Mouse (Mus musculus): ENCODE measurements around the gene Qtrt2. TPM values are rescaled to one million over a fixed set of nuclear protein-coding genes. Genes with fewer than 3 reads are reported as not detected.

Gene Qtrt2
- 11.3 and 13.6 TPM in 2 replicates for polyA plus RNA-seq (2015; fragmentation: Nextera tagmentation; extraction: Ambion mirVana)

- no peak within 1 kb of the TSS for H3K4me3 ChIP-seq (ENCODE audit: low read length)
- H3K4me1 ChIP-seq (ENCODE audit: control insufficient read depth, insufficient read depth, low read length): peaks cover 3% of the 10 kb centered on the region; the same call in 1 of the 2 replicates
- 68% methylated on average over 6 of the region's 6 CpGs for WGBS
- no peak for ATAC-seq (replicated peaks; ENCODE audit: extremely low read depth, insufficient read depth, low FRiP score)
- H3K27ac ChIP-seq (ENCODE audit: low read length): no peak within 1 kb of the TSS
- H3K36me3 ChIP-seq (ENCODE audit: control insufficient read depth, insufficient read depth): no peaks in the 10 kb centered on the region
- no peaks in the 10 kb centered on the region for H3K9me3 ChIP-seq (replicated peaks; ENCODE audit: control insufficient read depth, low read length)
- H3K9ac ChIP-seq (ENCODE audit: low read length): no peak within 1 kb of the TSS
- H3K27me3 ChIP-seq (ENCODE audit: control insufficient read depth, insufficient read depth, low read length): no peaks in the 10 kb centered on the region
- H3K4me2 ChIP-seq (ENCODE audit: low read depth, low read length): no peak within 1 kb of the TSS
Observed at GRCm38 (mm10) chr16:43926341-43926859, at the start of gene Qtrt2. TSS of gene Qtrt2 (minus strand) at chr16:43926809.

DNA sequence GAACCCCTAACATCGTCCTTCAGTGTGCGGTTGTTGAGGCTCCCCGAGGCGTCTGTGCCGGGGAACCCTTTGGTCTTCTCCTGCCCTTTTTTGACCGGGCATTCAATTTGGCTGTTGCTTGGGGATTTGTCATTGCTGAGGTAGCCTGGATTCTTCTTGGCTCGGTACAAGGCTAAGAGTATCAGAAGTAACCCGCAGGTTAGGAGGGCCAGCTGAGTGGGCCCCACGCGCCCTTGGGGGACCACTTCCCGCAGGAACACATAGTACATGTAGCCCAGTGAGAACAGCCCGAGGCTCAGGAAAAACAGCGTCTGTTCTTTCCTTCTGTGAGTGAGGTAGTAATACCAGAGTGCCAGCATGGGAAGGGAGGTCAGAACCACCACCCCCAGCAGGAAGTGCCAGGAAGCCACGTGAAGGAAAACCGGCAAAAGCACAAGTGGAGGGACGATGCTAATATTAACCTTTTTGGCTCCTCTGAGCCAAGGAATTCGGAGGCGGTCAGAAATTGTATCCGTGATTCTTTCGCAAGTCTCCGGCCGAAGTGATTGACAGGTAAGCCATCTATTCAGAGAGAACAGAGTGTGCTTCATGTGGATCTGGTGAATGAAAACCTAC lies 47.1 kb upstream of the Qtrt2 start:
- no peak for ATAC-seq (replicated peaks; ENCODE audit: extremely low read depth, insufficient read depth, low FRiP score)

DNA sequence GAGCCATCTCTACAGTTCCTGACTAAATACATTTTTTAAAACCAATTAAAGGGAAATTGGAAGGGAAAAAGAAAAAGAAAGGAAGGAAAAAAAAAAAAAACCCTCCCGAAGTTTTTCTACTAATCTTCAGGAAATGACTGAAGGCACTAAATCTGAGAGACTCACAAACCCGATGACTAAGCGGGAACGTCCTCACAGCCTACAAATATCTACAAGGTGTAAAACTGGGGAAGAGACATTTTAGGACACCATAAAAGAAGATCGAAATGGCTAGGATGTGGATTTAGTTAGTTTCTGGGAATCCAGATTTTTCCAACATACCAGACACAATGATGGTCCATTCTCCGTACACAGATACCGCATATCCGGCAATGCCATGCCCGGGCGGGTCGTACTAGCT lies 46.5 kb upstream of the Qtrt2 start:
- no peaks in the 10 kb centered on the region for H3K9me3 ChIP-seq (replicated peaks; ENCODE audit: control insufficient read depth, low read length)
- no peak overlapping the region for H3K27ac ChIP-seq (ENCODE audit: low read length)
- H3K9ac ChIP-seq (ENCODE audit: low read length): no peak overlapping the region
- no peaks in the 10 kb centered on the region for H3K36me3 ChIP-seq (ENCODE audit: control insufficient read depth, insufficient read depth)
- no peak overlapping the region for H3K4me3 ChIP-seq (ENCODE audit: low read length)
- H3K4me2 ChIP-seq (ENCODE audit: low read depth, low read length): no peak overlapping the region
- no peaks in the 10 kb centered on the region for H3K4me1 ChIP-seq (ENCODE audit: control insufficient read depth, insufficient read depth, low read length)
- no peak for ATAC-seq (replicated peaks; ENCODE audit: extremely low read depth, insufficient read depth, low FRiP score)
- WGBS: 84% methylated on average over 11 of the region's 11 CpGs
- H3K27me3 ChIP-seq (ENCODE audit: control insufficient read depth, insufficient read depth, low read length): no peaks in the 10 kb centered on the region

More for the DNA sequence above, 47.1 kb upstream of the Qtrt2 start:
- WGBS: 78% methylated on average over 22 of the region's 22 CpGs
- H3K27me3 ChIP-seq (ENCODE audit: control insufficient read depth, insufficient read depth, low read length): peaks cover 1% of the 10 kb centered on the region; the same call in 1 of the 2 replicates
- H3K4me2 ChIP-seq (ENCODE audit: low read depth, low read length): no peak overlapping the region
- H3K36me3 ChIP-seq (ENCODE audit: control insufficient read depth, insufficient read depth): no peaks in the 10 kb centered on the region
- no peak overlapping the region for H3K9ac ChIP-seq (ENCODE audit: low read length)
- no peaks in the 10 kb centered on the region for H3K4me1 ChIP-seq (ENCODE audit: control insufficient read depth, insufficient read depth, low read length)
- no peak overlapping the region for H3K27ac ChIP-seq (ENCODE audit: low read length)
- H3K4me3 ChIP-seq (ENCODE audit: low read length): no peak overlapping the region
- no peaks in the 10 kb centered on the region for H3K9me3 ChIP-seq (replicated peaks; ENCODE audit: control insufficient read depth, low read length)

DNA sequence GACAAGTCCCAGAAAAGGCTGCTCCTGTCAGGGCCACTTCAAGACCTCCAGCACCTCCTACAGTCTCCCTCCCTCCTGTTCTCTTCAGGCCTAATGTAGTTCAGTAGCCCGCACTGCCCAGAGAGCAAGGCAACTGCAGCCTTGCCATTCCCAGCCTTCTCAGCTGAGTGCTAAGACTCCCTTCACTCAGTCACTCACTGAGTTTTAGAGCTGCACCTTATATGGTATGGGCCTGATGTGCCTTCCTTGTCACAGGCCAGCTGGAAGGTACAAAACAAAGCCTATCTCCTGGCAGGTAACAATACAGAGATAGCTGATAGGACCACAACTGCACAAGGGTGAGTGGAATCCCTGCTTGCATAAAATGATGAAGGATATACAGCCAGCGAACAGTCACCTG lies 45.8 kb upstream of the Qtrt2 start:
- no peak overlapping the region for H3K9ac ChIP-seq (ENCODE audit: low read length)
- H3K9me3 ChIP-seq (replicated peaks; ENCODE audit: control insufficient read depth, low read length): no peaks in the 10 kb centered on the region
- no peaks in the 10 kb centered on the region for H3K4me1 ChIP-seq (ENCODE audit: control insufficient read depth, insufficient read depth, low read length)
- no peaks in the 10 kb centered on the region for H3K27me3 ChIP-seq (ENCODE audit: control insufficient read depth, insufficient read depth, low read length)
- 76% methylated on average over 2 of the region's 2 CpGs for WGBS
- H3K4me3 ChIP-seq (ENCODE audit: low read length): no peak overlapping the region
- no peak for ATAC-seq (replicated peaks; ENCODE audit: extremely low read depth, insufficient read depth, low FRiP score)
- no peak overlapping the region for H3K4me2 ChIP-seq (ENCODE audit: low read depth, low read length)
- no peak overlapping the region for H3K27ac ChIP-seq (ENCODE audit: low read length)
- no peaks in the 10 kb centered on the region for H3K36me3 ChIP-seq (ENCODE audit: control insufficient read depth, insufficient read depth)

DNA sequence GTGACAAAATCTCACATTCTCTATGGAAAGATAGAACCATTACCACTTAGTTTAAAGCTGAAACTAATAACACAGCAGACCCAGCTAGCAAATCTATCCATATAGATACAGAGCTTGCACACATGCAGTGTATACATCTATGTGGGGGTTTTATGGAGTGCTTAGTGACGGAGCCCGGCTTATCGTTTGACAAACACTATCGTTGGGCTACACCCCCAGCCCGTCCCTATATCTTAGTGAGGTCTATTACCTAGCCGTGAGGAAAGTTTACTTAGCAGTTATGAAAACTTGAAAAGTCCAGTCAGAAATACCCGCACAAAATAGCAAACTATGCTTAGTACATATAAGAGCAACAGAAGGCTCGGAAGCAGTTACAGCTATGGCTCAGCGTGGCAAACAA lies 45.1 kb upstream of the Qtrt2 start:
- WGBS: 88% methylated on average over 9 of the region's 9 CpGs
- no peak for ATAC-seq (replicated peaks; ENCODE audit: extremely low read depth, insufficient read depth, low FRiP score)
- Histone ChIP-seq H3K9me3 (replicated peaks; ENCODE audit: control insufficient read depth, low read length) (no peaks in the 10 kb centered on the region), H3K27ac (ENCODE audit: low read length) (no peak overlapping the region), H3K4me1 (ENCODE audit: control insufficient read depth, insufficient read depth, low read length) (no peaks in the 10 kb centered on the region), H3K4me3 (ENCODE audit: low read length) (no peak overlapping the region), H3K4me2 (ENCODE audit: low read depth, low read length) (no peak overlapping the region), H3K36me3 (ENCODE audit: control insufficient read depth, insufficient read depth) (no peaks in the 10 kb centered on the region), H3K9ac (ENCODE audit: low read length) (no peak overlapping the region), H3K27me3 (ENCODE audit: control insufficient read depth, insufficient read depth, low read length) (no peaks in the 10 kb centered on the region)

DNA sequence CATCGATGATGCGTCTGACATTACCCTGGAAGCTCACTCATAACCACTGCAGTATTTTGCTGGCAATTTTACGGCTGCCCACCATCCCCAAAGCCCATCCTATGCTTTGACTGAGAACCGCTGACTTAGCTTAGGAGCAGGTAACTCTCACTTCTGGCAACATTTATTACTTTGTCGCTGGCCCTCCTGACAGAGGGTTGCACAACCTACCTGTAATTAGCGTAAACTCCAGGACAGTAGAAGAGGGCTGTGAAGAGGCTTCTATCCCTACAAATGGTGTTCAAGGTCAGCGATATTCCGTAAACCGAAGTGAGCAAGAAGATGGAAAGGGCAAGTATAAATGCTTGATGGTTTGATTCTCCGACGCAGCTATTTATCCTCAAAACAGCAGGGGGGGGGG lies 44.6 kb upstream of the Qtrt2 start:
- no peak overlapping the region for H3K9ac ChIP-seq (ENCODE audit: low read length)
- H3K4me1 ChIP-seq (ENCODE audit: control insufficient read depth, insufficient read depth, low read length): no peaks in the 10 kb centered on the region
- H3K36me3 ChIP-seq (ENCODE audit: control insufficient read depth, insufficient read depth): no peaks in the 10 kb centered on the region
- 91% methylated on average over 11 of the region's 11 CpGs for whole genome bisulfite sequencing
- ATAC-seq (replicated peaks; ENCODE audit: extremely low read depth, insufficient read depth, low FRiP score): no peak
- no peak overlapping the region for H3K27ac ChIP-seq (ENCODE audit: low read length)
- H3K27me3 ChIP-seq (ENCODE audit: control insufficient read depth, insufficient read depth, low read length): no peaks in the 10 kb centered on the region
- H3K4me3 ChIP-seq (ENCODE audit: low read length): no peak overlapping the region
- no peak overlapping the region for H3K4me2 ChIP-seq (ENCODE audit: low read depth, low read length)
- H3K9me3 ChIP-seq (replicated peaks; ENCODE audit: control insufficient read depth, low read length): no peaks in the 10 kb centered on the region

DNA sequence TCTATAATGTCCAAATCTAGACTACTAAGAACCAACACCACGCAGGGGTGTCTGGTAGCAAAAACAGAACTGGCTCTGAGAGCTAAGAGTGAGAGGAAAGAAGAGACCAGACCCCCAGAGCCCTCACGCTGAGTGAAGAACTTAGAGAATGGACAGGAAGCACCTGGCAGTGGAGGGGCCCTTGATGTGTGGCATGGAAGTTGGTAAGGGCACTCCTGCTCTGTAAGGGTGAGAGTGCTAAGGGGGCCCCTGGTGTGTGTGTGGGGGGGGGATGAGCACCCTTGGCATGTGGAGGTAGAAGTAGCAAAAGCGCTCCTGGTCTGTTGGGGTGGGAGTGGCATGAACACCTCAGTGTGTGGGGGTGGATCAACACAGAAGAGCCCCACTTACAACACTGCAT lies 43.8 kb upstream of the Qtrt2 start:
- 75% methylated on average over 3 of the region's 3 CpGs for whole genome bisulfite sequencing
- Histone ChIP-seq H3K36me3 (ENCODE audit: control insufficient read depth, insufficient read depth) (no peaks in the 10 kb centered on the region), H3K27ac (ENCODE audit: low read length) (no peak overlapping the region), H3K4me2 (ENCODE audit: low read depth, low read length) (no peak overlapping the region), H3K4me1 (ENCODE audit: control insufficient read depth, insufficient read depth, low read length) (no peaks in the 10 kb centered on the region), H3K9me3 (replicated peaks; ENCODE audit: control insufficient read depth, low read length) (no peaks in the 10 kb centered on the region), H3K27me3 (ENCODE audit: control insufficient read depth, insufficient read depth, low read length) (no peaks in the 10 kb centered on the region), H3K4me3 (ENCODE audit: low read length) (no peak overlapping the region), H3K9ac (ENCODE audit: low read length) (no peak overlapping the region)
- ATAC-seq (replicated peaks; ENCODE audit: extremely low read depth, insufficient read depth, low FRiP score): peak; percentile 41; the same call in 1 of the 2 replicates

DNA sequence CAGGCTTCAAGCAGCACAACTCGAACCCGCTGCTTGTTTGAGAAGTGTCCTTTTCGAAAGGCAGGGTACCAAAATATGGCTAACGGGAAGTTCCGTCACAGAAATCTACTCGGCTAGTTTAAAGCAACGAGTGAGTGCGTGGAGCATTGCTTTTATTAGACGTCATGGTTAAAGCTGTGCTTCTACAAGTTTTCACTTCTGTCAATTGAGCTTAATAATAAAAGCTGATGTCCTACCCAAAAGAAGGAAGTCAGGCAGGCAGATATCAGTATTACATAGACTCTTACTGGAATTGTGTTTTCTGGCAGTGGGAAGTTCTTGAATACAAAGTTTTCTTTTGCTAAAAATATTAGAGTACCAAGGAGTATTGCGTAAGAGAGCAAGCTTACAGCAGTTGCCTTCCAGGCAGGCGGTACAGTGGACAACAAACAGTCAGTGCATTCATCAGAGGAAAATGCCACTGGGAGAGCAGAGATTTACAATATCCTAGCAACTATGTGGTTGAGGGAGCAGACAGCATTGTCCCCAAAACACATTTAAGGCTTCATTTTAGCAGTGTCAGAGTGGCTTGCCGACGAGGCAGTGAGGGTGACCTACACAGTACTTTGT lies 39.3 kb upstream of the Qtrt2 start:
- Histone ChIP-seq H3K4me3 (ENCODE audit: low read length) (no peak overlapping the region), H3K9me3 (replicated peaks; ENCODE audit: control insufficient read depth, low read length) (no peaks in the 10 kb centered on the region), H3K36me3 (ENCODE audit: control insufficient read depth, insufficient read depth) (no peaks in the 10 kb centered on the region), H3K27me3 (ENCODE audit: control insufficient read depth, insufficient read depth, low read length) (no peaks in the 10 kb centered on the region), H3K9ac (ENCODE audit: low read length) (no peak overlapping the region), H3K27ac (ENCODE audit: low read length) (no peak overlapping the region), H3K4me2 (ENCODE audit: low read depth, low read length) (no peak overlapping the region), H3K4me1 (ENCODE audit: control insufficient read depth, insufficient read depth, low read length) (no peaks in the 10 kb centered on the region)
- ATAC-seq (replicated peaks; ENCODE audit: extremely low read depth, insufficient read depth, low FRiP score): no peak
- WGBS: 85% methylated on average over 13 of the region's 13 CpGs

DNA sequence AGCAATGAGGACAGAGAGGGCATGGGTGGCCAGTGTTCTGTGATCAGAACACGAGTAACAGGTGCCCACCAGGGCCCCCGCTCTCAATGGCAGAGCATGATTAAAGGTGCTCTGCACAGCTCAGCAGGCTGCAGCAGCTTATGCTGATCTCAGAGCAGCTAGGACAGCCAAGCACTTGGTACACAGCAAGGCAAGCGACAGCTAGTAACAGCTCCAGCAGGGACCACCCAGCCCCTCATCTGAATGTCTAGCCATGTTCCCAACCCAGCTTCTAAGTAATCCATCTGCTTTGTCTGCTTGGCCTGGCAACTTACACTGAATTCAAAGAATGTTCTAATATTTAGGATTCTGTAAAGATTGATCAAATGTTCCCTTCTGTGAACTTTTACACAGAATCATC lies 37.2 kb upstream of the Qtrt2 start:
- no peak for ATAC-seq (replicated peaks; ENCODE audit: extremely low read depth, insufficient read depth, low FRiP score)
- Histone ChIP-seq H3K9me3 (replicated peaks; ENCODE audit: control insufficient read depth, low read length) (no peaks in the 10 kb centered on the region), H3K27me3 (ENCODE audit: control insufficient read depth, insufficient read depth, low read length) (no peaks in the 10 kb centered on the region), H3K4me3 (ENCODE audit: low read length) (no peak overlapping the region), H3K4me2 (ENCODE audit: low read depth, low read length) (no peak overlapping the region), H3K36me3 (ENCODE audit: control insufficient read depth, insufficient read depth) (no peaks in the 10 kb centered on the region), H3K27ac (ENCODE audit: low read length) (no peak overlapping the region), H3K9ac (ENCODE audit: low read length) (no peak overlapping the region), H3K4me1 (ENCODE audit: control insufficient read depth, insufficient read depth, low read length) (no peaks in the 10 kb centered on the region)
- 84% methylated on average over 3 of the region's 3 CpGs for WGBS

Data from heart, embryonic 16.5 days (tissue).